Mouse (Mus musculus) c-Kit-negative CD71-positive TER-119-positive erythroid progenitor cells, embryonic 14.5 days (primary cell): ENCODE results near the gene Srxn1.
A peak's percentile ranks its signal among the peaks of the same experiment; 100 is the strongest.

ENCODE experiments used
- DNase-seq: peaks from one replicate; pipeline ENCODE4 v3.0.0-alpha.2; 2013; ENCODE audit warnings: low read depth, low spot score

Gene Srxn1

DNA sequence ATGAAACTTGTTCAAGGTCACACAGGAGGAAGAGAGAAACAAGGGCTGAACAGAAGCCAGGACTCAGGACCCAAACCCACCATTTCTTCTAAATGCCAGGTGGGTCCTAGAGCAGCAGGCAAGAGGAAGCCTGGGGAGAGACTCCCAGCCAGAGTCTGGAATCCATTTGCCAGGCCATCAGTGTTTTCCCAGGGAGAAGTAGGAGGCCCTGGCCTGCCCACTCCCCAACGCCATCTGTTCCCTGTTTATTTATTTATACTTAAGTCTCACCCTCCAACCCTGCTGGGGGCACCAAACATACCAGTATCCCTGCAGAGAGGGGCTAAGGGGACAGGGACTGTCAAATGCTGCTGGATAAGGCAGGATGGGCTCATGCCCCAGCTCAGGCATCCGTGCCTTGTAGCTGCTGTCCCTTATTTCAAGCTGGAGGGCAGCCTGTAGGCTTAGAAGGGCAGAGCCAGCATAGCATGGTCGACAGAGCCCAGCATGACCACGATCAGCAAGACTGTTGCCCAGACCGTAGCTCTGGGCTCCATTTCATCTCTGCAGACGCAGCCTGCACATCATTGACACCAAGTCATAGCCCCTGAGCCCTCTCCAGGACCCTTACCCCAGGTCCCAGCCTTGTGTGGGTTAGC is 14.0 kb downstream of the Srxn1 start:
- no peak for DNase-seq

DNA sequence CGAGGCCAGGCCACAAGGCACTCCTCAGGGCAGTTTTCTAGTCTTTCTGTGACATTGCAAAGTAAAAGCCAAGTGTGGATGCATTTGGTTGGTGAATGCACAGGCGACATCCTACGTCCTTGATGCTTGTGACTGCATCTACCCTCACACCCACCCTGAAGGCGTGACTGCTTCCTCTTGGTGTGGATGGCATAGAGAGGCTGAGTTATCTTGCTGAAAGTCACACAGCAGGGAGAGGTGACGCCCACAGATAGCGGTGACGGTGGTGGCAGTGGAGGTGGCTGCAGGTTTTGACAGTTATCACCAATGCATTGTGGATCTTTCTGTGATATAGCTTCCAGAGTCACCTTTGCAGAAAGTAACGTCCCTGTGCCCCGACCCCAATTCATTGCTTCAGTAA is 17.6 kb downstream of the Srxn1 start:
- DNase-seq, result peak; percentile 60

DNA sequence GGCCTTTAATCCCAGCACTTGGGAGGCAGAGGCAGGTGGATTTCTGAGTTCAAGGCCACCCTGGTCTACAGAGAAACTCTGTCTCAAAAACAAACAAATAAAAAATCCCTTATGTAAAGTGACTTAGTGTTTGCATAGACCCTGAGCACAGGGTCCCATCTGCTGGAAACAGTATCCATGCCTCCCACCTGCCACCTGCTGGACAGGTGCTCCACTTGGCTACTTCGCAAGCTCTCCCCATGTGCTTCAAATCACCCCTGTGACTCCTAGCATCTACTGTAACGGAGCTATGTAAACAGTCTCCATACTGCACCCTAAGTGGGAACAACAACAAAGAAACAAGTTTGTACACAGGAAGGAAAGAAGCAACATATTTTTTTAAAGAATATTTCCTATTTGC is 23.3 kb downstream of the Srxn1 start:
- DNase-seq, result no peak

DNA sequence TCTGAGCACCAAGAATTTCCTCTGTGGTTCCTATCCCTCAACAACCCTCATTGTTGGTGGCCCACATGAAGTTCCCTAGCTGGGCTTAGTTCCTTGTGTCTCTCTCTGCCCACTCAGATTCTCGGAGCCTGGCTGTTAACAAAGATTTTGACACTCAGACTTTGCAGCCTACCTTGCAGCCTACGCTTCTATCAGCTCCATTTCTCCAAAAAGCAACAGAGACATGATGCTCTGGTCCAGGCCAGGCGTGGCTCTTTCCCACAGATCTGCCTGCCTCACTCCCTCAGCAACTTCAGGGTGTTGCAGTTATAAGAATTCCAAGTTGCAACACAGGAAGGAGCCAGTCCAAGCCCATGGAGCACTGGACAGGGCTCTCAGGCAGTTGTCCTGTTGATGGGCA is 24.5 kb downstream of the Srxn1 start:
- DNase-seq, result no peak

DNA sequence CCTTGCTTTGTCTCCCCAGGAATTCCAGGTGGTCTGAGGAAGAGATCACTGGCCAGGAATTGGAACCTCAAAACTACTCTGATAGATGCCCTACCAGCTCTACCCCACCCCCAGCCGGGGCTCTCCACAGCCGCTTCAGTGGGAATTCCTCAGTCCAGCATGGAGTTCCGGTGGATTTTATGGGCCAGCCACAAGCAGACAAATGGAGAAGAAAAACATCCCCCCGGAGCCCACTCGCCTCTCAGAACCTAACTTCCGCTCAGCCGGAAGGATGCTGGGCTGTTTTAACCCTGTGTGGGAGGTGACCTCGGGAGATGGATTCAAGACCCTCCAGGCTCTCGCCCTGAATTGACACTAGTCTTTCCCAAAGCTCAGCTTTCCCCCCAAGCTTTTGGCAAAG is 26.7 kb downstream of the Srxn1 start:
- DNase-seq, result no peak

DNA sequence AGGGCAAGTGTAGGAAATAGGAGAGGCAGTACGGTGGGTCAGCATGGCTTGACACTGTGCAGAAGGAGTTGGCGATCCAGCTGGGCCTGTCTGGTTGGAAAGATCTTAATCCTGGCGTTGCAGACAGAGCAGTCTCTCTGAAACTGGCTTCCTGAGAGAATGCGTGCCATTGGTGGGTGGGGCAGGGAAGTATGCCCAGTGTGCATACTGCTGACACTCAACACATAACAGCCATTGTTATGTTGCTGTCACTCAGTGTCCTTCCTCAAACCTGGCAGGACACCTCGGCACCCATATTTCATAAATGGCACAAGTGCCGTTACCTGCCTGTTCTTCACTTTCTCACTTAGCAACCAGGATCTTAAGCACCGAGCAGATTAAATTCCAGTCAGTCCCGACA is 27.4 kb downstream of the Srxn1 start:
- DNase-seq, result no peak

DNA sequence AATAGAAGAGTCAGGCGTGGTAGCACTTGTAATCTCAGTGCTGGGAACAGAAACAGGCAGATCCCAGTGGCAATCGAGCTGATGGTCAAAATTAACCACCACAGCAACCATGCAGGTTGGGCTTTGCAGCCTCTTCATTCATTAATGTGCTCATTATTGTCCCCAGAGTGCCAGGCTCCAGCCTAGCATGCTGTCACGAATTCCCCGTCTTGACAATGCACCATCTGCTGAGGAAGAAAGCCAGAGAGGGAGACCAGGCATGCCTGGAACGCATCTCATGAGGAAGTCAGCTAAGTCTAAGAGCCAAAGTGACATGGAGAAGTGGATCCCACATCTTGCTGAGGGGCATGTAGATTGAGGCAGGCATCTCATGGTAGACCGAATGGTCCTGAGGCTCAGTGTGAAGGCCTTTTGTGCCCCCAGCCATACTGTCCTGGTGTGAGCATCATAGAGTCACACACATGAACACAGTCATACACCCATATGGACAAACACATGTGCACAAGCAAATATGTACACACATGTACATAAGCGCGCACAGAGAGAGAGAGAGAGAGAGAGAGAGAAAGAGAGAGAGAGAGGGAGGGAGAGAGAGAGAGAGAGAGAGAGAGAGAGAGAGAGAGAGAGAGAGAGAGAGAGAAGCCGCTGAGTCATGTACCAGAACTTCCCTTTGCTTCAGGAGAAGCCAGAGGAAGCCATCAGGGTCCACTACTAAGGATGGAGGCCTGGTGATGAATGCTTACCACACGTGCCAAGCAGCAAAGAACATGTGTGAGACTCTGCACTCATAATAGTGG is 34.1 kb downstream of the Srxn1 start:
- no peak for DNase-seq

DNA sequence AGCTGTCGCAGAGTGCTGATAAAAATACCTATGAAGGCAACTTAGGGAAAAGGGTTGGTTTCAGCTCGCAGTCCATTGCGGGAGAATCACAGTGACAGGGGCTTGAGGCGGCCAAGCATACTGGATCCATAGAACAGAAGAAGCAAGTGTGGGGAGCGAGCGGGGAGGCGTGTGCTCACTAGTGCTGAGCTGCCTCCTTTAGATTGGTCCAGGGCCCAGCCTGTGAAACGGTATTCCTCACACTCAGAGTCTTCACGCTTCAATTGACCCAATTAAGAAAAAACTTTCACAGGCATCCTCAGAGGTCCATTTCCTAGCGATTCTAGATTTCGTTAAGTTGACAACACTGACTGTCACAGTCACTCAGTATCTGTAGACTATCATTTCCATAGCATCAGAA is 35.6 kb downstream of the Srxn1 start:
- no peak for DNase-seq

DNA sequence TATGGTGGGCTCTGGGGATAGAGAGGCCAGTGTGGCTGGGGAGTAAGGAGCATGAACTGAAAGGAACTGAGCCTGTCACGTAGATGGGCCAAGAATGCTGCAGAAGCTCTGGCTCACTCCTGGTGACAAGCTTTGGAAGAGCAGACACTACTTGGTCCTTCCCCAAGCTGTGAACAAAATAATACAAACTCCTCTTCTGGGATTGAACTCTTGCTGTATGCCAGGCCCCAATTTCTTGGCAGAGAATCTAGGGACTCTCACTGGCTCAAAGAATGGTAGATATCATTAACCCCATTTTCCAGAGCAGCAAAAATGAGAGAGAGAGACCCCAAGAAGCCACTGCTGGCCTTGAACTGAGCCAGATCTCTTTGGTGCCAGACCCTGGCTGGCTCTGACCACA is 36.2 kb downstream of the Srxn1 start:
- no peak for DNase-seq

DNA sequence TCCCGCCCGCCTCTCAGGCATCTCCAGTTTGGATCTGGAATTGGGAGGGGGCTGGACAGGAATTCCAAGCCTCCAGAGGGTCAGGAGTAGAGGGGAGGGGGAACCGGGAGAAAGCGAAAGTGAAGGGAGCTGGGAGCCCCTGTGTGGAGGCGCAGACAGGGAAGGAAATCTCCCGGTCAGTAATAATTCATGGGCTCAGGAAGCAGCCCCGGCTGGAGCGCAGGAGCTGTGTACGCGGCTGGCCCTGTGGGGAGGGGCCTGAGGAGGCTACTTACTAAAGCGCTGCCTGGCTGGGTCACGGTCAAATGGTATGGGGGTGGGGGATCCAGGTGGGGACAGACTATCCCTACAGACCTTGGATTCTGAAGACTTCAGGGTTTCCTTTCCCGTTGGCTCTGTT is 36.7 kb downstream of the Srxn1 start:
- DNase-seq, result no peak

DNA sequence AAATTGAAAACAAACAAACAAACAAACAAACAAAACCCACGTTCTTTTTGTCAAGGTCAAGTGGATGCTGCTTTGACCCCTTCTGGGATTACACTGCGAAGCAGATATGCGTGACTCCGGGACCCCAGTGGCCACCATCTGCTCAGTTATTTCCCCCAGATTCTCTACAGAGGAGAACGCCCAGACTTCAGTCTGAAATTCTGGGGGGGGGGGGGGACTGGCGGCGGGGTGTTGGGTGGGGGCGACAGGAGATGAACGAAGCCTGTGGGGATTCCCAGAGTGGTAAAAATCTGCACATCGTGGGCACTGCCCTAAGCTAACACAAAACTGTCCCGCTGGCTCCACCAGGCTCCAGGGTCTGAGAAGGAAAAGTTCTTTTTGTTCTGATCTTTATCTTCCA is 37.3 kb downstream of the Srxn1 start:
- DNase-seq, result no peak

DNA sequence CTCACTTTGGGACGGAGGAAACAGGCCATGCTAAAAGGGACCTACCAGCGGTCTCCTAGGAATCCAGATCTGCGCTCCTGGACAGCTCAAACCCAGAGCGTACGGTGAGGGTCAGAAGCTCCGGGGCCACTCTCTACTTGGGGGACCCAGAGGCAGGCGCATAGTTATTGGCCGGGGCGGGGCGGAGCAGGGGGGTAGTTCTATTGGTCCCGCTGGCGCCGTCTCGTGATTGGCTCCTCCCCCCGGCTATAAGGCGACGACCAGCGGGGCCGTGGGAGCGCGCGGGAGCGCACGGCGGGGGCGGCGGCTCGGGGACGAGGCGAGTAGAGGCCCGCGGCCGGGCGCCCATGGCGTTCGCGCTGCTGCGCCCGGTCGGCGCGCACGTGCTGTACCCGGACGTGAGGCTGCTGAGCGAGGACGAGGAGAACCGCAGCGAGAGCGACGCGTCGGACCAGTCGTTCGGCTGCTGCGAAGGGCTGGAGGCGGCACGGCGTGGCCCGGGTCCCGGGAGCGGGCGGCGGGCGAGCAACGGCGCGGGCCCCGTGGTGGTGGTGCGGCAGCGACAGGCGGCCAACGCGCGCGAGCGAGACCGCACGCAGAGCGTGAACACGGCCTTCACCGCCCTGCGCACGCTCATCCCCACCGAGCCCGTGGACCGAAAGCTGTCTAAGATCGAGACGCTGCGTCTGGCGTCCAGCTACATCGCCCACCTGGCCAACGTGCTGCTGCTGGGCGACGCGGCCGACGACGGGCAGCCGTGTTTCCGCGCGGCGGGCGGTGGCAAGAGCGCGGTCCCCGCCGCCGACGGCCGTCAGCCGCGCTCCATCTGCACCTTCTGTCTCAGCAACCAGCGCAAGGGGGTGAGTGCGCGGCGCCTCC is 38.2 kb downstream of the Srxn1 start, which contains the start of gene Tcf15:
Gene Tcf15 (plus strand): TSS at position 283 of the 879 bp plus-strand sequence.
- DNase-seq, result no peak

DNA sequence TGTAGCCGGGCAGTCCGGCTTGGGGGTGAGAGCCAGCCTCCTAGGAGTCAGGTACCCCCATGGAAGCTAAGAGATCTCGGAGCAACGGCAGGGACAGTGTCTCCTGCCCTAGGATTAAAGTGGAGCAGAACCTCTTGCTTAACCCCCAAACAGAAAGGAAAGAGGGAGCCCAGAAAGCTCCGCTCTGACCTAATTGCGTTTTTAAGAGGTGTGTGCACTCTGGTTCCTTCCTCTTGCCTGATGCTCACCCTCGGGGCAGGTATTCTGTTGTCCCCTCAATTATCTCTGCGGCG is 38.8 kb downstream of the Srxn1 start:
- DNase-seq, result no peak

DNA sequence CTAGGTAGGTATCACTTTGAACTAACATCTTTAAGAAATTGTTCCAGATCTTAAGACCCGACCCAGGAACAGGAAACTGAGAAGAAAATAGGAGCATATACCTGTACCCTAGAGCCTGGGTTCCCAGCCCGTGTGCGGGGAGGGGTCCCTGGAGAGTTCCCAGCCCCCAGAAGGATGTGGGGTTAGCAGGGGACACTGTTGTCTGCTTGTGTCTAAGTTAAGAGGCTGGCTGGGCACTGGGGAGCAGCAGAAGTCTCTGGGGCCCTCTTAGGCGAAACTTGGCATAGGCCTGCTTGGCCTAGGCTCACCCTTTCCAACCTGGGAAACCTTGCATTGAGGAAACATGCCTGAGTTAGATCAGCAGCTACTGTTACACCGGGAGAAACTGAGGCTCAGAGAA is 39.2 kb downstream of the Srxn1 start:
- DNase-seq, result no peak

DNA sequence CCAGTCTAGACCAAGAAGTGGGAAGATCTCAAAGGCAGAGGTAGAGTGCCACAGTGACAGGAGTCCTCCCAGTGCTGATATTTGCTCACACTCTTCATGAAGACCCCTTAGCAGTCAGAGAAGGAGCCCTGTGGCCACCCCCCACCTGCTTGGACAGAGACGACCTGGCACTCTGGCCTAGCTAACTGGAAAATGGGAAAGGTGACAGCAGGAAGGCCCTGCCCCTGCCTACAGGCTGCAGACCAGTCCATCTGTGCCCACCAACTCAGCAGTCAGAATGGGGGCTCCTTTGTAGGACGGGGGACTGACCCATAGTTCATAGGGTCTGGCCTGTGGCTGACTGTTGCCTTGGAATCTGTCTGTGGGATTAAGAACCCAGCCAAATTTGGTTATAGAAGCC is 40.4 kb downstream of the Srxn1 start:
- no peak for DNase-seq

DNA sequence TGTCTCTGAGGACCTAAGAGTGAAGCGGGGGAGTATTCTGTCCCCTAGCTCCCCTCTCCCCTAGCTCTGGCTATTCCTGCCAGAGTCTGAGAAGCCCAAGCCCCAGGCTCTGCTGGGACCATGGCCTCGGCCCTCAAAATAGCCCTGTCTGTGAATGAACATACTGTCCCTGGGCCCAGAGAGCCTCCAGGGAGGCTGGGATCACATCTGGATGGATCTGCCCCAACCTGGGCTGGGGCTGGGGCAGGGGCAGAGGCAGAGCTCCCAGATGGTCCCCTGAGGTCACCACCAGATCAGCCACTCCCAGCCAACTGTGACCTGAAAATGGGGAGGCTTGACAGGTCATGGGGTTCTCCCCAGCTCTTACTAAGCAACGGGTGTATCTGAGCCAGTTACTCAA is 41.8 kb downstream of the Srxn1 start:
- DNase-seq, result no peak

DNA sequence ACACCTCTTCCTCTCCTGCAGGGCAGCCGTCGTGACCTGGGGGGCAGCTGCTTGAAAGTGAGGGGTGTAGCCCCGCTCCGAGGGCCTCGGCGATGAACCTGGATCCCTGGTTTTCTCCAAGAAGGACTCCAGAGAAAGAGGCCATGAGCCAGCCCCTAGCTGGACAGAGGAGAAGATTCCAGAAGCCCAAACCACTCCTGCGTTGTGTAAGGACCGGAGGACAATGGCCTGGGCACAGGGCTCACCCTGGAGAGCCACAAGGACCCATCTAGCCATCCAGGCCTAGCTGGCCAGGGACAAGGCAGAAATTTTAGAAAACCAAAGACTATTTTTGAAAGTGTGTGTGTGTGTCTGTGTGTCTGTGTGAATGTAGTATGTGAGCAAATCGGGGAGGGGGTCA is 43.4 kb downstream of the Srxn1 start:
- no peak for DNase-seq

DNA sequence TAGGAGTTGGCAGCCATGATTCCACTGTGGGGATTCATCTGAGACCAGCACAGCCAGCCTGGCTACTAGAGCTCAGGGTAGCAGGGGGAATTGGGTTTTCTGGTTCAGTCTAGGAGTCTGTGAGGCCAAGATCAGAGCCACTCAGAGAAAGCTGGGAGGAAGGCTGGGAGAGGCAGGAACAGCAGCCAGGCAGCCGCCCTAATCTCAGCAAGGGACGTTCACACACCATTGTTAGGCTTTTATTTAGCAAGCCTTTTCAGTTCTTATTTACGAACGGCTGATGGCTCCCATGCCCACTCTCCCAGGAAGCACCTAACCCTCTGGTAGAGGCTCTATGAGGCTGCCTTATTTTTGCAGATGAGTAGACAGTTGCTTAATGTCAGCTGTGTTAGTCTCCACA is 44.6 kb downstream of the Srxn1 start:
- no peak for DNase-seq

DNA sequence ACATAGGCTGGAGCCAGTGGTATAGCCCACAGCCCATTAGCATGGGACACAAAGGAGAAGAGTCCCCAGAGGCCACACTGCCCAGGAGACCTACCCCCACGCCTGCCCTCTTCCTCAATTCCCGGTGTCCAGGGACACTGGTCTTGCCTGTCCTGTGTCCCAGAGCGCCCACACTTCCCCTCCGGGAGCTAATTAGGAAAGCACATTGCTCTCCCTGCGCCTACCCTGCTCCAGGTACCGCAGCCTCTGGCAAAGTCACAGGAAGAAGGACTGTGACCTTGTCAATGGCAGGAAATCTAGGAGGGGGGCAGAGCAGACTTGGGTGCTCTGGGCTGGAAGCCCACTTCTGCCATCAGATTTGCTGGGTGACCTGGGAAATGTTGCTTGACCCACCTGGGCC is 45.1 kb downstream of the Srxn1 start:
- DNase-seq, result no peak

DNA sequence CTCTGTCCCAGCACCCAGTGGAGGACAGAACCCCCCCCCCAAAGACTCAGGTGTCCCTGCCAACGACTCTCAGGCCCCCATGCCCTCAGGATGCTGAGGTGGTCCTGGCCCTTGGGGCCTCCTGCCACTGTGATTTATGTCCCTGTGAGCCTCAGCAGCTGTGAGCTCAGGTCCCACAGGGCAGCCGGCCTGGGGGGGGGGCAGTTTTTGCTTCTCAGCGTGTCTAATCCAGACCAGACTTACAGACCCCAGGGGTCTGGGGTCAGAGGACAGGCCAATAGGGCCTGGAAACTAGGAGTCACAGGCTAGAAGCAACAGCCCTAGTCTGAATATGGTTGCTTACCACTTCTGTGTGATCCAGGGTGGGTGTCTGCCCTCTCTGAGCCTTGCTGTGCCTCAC is 48.0 kb downstream of the Srxn1 start:
- no peak for DNase-seq

DNA sequence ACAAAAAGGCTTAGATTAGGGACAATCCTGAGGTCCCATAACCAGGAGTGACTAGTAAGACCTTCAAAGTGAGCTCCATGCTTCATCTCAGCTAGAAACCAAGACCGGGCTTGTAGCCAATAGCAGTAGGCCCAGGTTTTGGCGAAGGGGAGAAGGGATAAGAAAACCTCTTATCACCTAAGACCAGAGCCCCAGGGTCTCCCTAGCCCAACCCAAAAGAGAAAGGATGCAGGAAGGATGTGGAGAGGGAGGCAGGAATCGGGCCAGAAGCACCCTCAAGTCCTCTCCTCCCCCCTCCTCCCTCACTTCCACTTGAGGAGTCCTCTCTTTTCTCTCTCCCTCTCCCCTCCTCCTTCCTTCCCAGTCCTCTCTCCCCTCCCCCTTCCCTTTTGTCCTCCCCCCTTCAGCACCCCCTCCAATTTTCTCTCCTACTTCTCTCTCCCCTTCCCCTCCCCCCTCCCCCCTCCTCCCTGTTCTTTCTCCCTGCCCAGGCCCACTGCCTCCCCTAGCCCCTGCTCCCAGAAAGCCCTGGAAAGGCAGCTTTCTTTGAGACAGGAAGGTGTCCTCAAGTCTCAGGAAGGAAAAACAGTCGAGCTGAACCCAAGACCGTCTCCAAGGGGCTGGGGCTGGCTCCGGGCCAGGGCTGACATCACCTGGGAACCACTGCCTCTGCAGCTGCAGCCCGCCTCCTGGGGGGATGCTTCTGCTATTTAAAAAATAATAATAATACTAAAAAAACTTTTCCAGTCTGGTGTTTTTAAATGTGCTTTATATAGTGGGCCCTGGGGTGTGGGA is 50.3 kb downstream of the Srxn1 start:
- DNase-seq, result no peak

DNA sequence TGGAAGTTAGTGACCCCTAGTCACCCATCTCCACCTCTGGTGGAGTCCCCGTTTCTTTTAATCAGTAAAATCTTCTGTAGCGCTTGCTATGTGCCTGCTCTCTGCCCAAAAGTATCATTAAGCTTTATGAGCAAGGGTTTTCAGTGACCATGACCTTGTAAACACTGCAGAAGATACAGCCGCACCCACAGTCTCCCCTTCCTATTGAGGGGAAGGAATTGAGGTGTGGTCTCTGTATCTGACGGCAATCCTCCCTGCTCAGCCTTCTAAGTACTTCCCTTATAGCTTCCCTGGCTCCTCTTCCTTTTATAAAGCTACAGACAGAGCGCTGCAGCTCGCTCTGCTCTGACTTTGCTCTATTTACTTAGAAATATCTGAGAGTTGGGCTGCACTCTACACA is 51.2 kb downstream of the Srxn1 start:
- no peak for DNase-seq
